Mouse (Mus musculus): ENCODE measurements around the gene Nrl.

DNA sequence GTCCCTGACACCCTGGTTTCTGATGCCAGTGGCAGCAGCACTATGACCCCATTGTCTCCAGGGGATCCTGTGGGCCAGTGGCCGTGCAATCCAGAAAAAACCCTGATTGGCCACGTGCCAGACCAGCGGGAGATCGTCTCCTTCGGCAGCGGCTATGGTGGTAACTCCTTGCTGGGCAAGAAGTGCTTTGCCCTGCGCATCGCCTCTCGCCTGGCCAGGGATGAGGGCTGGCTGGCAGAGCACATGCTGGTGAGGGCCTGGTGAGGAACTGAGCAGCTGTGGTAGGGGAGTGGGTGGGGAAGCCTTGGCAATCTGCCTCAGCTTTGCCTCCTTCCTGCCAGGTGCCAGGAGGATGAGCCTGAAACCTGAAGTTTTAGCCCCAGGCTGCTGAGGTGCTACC, 19.6 kb upstream of the Nrl start:
- TF ChIP-seq CTCF (IDR thresholded peaks at IDR 0.05; ENCODE audit: extremely low read depth, insufficient read length, insufficient replicate concordance, low read depth, low read length): no peak
- no peak for TF ChIP-seq POLR2A (IDR thresholded peaks at IDR 0.05; ENCODE audit: low read depth, low read length)
